Mouse (Mus musculus) ES-Bruce4 (cell line): ENCODE data around the gene Olfr1371.

ENCODE experiments used
- CTCF ChIP-seq: IDR thresholded peaks from one replicate; pipeline ENCODE4 v1.8.1; 2011; ENCODE audit warnings: low read depth, low read length
- EP300 ChIP-seq: IDR thresholded peaks from 2 replicates; pipeline ENCODE4 v1.6.1; 2011; ENCODE audit warnings: low read depth, low read length; ENCODE audit not compliant: insufficient read depth
- POLR2A ChIP-seq: IDR thresholded peaks from one replicate; pipeline ENCODE4 v1.8.1; 2011; ENCODE audit warnings: low read length; ENCODE audit not compliant: insufficient read depth

DNA sequence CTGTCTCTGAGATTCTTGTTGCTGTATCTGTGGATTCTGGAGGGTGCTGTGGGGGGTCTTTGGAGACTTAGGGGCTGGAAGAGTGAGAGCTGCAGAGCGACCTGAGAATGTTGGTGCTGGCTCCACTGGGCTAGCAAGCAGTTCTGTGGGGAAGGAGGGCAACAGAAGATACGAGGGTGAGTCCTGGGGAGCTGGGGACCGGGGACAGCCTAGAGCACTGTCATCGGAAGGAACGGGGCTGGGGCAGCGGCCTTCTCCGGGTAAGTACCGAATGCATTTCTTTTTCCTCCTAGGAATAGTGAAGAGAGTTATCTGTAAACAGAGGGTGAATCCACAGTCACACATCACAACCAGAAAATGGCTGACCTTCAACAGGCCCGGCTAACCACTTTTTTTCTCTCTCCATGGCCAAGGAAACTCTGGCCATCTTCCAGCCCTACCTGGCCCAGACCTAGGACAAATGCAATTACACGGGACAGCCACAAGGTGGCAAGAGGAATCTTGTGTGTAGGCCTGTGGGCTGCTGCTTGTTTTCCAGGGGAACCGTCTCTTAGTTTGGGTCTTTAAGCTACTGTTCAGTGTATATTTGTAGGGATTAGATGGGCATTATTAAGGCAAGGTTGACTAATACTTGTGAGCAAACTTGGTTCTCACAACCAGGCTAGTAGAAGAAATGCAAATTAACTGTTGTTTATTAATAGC is 40.0 kb upstream of the Olfr1371 start:
- TF ChIP-seq POLR2A: no peak
- peak; percentile 82 for TF ChIP-seq CTCF
- TF ChIP-seq EP300: no peak
